Mouse (Mus musculus) 3134 (cell line): ENCODE results near the gene Chac1.

Experiments used
- DNase-seq: peaks from one replicate; pipeline ENCODE4 v3.0.0-alpha.2; 2011; ENCODE audit warnings: low spot score; ENCODE audit not compliant: insufficient read length; ENCODE audit errors: extremely low read depth

Chac1 gene

GRCm38 (mm10) chr2:119327942-119328526, 23.0 kb upstream of the Chac1 start:
- no peak for DNase-seq

- DNase-seq = no peak
These were observed 22.5 kb upstream of the Chac1 start for GRCm38 (mm10) chr2:119328546-119328945.

GRCm38 (mm10) chr2:119329123-119329817, 21.8 kb upstream of the Chac1 start:
- no peak for DNase-seq

GRCm38 (mm10) chr2:119330795-119331194, 20.2 kb upstream of the Chac1 start:
- no peak for DNase-seq

- no peak for DNase-seq
These were observed 18.8 kb upstream of the Chac1 start for GRCm38 (mm10) chr2:119332177-119332661.

GRCm38 (mm10) chr2:119334135-119334534, 16.9 kb upstream of the Chac1 start:
- DNase-seq = no peak

- DNase-seq = no peak
These were observed 16.0 kb upstream of the Chac1 start for GRCm38 (mm10) chr2:119334964-119335525.

DNA sequence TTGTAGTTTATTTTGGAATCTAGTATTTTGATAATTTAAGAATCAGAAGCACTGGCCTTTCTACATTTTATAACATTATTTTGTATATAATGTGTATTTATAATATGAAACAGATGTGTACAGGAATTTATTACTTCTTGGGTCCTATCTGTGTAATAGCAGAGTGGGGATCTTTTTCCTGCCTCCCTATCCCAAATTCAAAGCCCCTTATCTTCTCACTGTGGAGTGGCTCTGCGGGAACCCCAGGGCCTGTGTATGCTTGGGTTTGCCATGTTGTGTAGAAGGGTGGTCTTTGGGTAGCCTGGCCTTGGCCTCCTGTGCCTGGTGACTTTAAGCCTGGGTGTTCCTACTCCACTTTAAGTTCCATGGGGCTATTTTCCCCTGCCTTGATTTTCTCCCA, 15.5 kb upstream of the Chac1 start:
- DNase-seq = no peak

DNA sequence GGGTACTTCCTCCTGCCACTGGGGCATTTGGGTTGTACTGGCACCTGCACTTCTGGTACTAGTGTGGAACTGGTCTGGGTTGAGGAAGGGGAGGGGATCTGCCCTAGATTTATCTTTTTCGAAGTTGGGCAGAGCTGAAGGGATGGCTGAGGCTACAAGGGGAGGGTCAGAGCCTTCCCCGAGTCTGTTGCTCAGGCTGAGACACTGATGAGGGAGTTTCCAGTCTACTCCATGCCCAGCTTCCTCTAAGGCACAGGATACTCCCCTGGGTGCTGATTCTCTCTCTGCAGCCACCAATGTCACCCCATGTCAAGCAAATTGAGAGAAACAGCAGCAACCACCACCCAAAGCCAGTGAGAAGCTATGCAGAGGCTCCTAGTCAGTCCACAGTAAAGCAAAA, 15.0 kb upstream of the Chac1 start:
- DNase-seq = no peak

DNA sequence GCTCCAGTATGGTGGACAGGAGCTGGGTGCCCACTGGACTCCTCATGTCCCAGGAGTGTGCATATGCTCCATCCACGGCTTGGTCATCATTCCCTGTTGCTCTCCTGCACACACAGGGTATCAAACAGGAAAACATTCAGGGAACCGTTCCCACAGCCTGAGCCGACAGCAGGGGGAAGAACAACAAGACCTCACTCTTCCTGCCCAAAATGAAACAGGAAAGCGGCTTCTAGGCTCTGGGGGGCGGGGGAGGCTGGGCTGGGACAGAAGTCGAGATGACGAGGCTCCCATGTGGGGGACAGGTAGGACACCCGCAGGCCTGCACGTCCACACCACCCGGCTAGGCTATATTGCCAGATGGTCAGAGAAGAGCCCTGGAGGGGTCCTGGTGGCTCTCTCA, 14.6 kb upstream of the Chac1 start:
- DNase-seq = no peak

- peak; percentile 88 for DNase-seq
These were observed 13.4 kb upstream of the Chac1 start for GRCm38 (mm10) chr2:119337425-119338265.

- no peak for DNase-seq
These were observed 6.4 kb upstream of the Chac1 start for GRCm38 (mm10) chr2:119344537-119345138.

- no peak for DNase-seq
These were observed 2.7 kb downstream of the Chac1 start for GRCm38 (mm10) chr2:119353707-119354106.

- no peak for DNase-seq
These were observed 4.1 kb downstream of the Chac1 start for GRCm38 (mm10) chr2:119355089-119355488.

DNA sequence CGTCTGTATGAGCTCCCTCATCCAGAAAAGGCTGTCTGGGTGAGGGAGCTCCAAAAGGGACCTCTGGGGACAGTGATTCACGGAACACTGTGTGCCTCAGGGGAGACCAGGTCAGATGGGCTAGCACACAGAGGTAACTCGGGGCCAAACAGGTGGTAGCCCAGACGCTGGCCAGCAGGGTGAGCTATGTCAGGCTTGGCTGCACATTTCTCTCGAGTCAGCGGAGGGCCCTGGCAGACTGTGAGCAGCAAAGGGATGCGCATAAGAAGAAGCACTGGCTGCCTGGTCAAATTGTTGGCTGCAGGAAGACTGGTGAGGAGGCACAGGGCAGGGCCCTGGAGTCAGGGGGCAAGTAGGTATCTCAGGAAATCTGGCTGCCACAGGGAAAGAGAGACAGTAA, 4.6 kb downstream of the Chac1 start:
- DNase-seq = peak; percentile 48

DNA sequence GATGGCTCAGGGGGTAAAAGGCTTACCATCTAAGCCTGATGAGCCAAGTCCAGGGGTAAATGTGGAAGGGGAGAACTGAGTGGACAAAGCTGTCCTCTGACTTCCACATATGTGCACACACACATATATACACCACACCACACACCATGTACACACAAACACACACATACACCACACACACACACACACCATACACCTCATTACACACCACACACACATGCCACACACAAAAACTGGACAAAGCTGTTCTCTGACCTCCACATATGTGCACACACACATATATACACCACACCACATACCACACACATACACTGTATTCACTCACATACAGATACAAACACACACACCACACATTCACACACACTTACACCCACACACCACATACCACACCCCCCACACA, 5.3 kb downstream of the Chac1 start:
- no peak for DNase-seq

- DNase-seq = no peak
These were observed 5.8 kb downstream of the Chac1 start for GRCm38 (mm10) chr2:119356805-119357204.

- peak; percentile 60 for DNase-seq
These were observed 7.2 kb downstream of the Chac1 start for GRCm38 (mm10) chr2:119358249-119358648.

DNA sequence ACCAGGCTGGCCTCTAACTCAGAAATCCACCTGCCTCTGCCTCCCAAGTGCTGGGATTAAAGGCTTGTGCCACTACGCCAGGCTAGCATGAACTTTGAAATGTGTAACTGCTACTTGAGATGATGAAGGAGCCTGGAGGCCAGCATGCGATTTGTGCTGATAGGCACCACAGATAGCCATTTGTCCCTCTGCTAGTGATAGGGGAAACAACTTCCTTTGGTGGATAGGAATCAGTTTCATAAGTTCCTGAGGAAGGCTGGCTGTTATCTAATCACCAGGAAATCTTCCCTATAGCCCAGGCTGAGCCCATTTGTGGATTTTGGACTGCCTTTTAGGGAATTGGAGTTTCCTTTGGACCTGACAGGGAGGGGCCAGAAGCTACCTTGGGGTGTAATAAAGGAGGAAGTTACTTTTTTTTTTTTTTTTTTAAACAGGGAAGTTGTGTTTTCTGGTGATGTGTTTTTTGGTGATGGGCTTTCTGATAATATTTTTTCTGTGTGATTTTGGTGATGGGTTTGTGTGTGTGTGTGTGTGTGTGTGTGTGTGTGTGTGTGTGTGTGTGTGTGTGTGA, 8.8 kb downstream of the Chac1 start:
- DNase-seq = no peak

DNA sequence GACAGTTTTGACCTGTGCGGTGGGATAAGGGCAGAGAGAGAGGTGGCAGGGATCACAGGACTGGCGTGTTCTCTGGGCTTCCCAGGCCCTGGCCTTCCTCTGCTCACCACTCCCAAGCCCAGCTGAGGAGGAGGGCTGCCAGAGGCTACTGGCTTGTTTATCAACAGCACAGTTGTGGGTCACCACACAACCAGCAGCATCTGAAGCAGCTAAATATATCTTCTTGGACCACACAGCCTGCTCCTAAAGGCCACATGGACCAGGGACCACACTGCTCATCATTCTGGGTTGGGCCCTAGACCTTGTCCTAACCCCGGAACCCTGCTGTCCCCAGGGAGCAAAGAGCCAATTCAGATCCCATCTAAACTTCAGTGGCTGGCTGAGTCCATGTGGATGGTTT, 13.9 kb downstream of the Chac1 start:
- no peak for DNase-seq
